Mouse (Mus musculus): ENCODE measurements at regions not wholly inside any gene's neighbourhood (a gene's known extent, or its start where the extent isn't known, plus 50 kb on each side); places are given as distances from the start of the nearest gene placed in this dataset.

GRCm38 (mm10) chr15:56950824-56951223 is 526.6 kb downstream of the Slc22a22 start:
- TF ChIP-seq POLR2A (IDR thresholded peaks at IDR 0.05; ENCODE audit: borderline replicate concordance, insufficient read depth, low read length) (no peak), CTCF (IDR thresholded peaks at IDR 0.05; ENCODE audit: borderline replicate concordance, insufficient read depth, low read depth, low read length) (no peak)

All from cerebellum, adult 2 months (tissue).